Mouse (Mus musculus): ENCODE data around the gene Smco2. TPM values are rescaled to one million over a fixed set of nuclear protein-coding genes. Genes with fewer than 3 reads are reported as not detected.

Gene Smco2
- polyA plus RNA-seq, 1 experiment from 2014 or later = not detected

GRCm38 (mm10) chr6:146834342-146834741 is 15.6 kb upstream of the Smco2 start:
- CTCF ChIA-PET = interaction anchor here (0.8 to 3.1 kb wide), 18 partner anchors 9 to 181 kb away, joined by 3 to 29 read pairs (median 6); partner anchors contain the start of gene Smco2
- TF ChIP-seq CTCF (IDR thresholded peaks at IDR 0.05) = no peak
- ATAC-seq (no peak), DNase-seq (ENCODE audit: low read depth, low spot score) (no peak)
- no peaks in the 10 kb centered on the region for H3K27me3 ChIP-seq
- POLR2A ChIA-PET = no interaction called here
- in situ Hi-C loops (cut with MboI; ENCODE audit: low pct_unique_long_range_greater_than_20kb) = loop anchor here (25.0 kb wide), 1 partner anchor 403 kb away; no protein-coding TSS in a partner anchor

- POLR2A ChIA-PET = no interaction called here
- no peak for TF ChIP-seq CTCF (IDR thresholded peaks at IDR 0.05)
- in situ Hi-C loops (cut with MboI; ENCODE audit: low pct_unique_long_range_greater_than_20kb) = loop anchor here (5.0 to 25.0 kb wide), 3 partner anchors 37 to 402 kb away; no protein-coding TSS in a partner anchor
- ATAC-seq (no peak), DNase-seq (ENCODE audit: low read depth, low spot score) (no peak)
- CTCF ChIA-PET = interaction anchor here (1.2 to 3.1 kb wide), 3 partner anchors 11 to 159 kb away, joined by 3 to 15 read pairs (median 3); no protein-coding TSS in a partner anchor
- H3K27me3 ChIP-seq = no peaks in the 10 kb centered on the region
Measured at GRCm38 (mm10) chr6:146835784-146836183, 14.1 kb upstream of the Smco2 start.

GRCm38 (mm10) chr6:146837316-146837715 is 12.6 kb upstream of the Smco2 start:
- DNase-seq (ENCODE audit: low read depth, low spot score) = no peak
- no peak for ATAC-seq
- ChIA-PET CTCF (interaction anchor here (1.4 to 1.7 kb wide), 2 partner anchors 150 to 157 kb away, joined by 3 to 5 read pairs; no protein-coding TSS in a partner anchor), POLR2A (no interaction called here)
- H3K27me3 ChIP-seq = no peaks in the 10 kb centered on the region
- TF ChIP-seq CTCF (IDR thresholded peaks at IDR 0.05) = no peak
- in situ Hi-C loops (cut with MboI; ENCODE audit: low pct_unique_long_range_greater_than_20kb) = loop anchor here (5.0 to 25.0 kb wide), 3 partner anchors 35 to 400 kb away; no protein-coding TSS in a partner anchor

GRCm38 (mm10) chr6:146838366-146838765 is 11.5 kb upstream of the Smco2 start:
- TF ChIP-seq CTCF (IDR thresholded peaks at IDR 0.05) = no peak
- CTCF ChIA-PET = interaction anchor here (1.3 to 1.7 kb wide), 4 partner anchors 11 to 158 kb away, joined by 3 to 6 read pairs (median 5); partner anchors contain the start of gene Smco2
- in situ Hi-C loops (cut with MboI; ENCODE audit: low pct_unique_long_range_greater_than_20kb) = loop anchor here (5.0 to 25.0 kb wide), 3 partner anchors 34 to 399 kb away; no protein-coding TSS in a partner anchor
- POLR2A ChIA-PET = no interaction called here
- DNase-seq (ENCODE audit: low read depth, low spot score) (no peak), ATAC-seq (no peak)
- H3K27me3 ChIP-seq = no peaks in the 10 kb centered on the region

GRCm38 (mm10) chr6:146838863-146839262 is 11.0 kb upstream of the Smco2 start:
- no peak for DNase-seq (ENCODE audit: low read depth, low spot score)
- CTCF ChIA-PET = interaction anchor here (1.3 to 1.7 kb wide), 4 partner anchors 11 to 157 kb away, joined by 3 to 6 read pairs (median 4); partner anchors contain the start of gene Smco2
- TF ChIP-seq CTCF (IDR thresholded peaks at IDR 0.05) = no peak
- in situ Hi-C loops (cut with MboI; ENCODE audit: low pct_unique_long_range_greater_than_20kb) = loop anchor here (5.0 to 25.0 kb wide), 3 partner anchors 33 to 398 kb away; no protein-coding TSS in a partner anchor
- no peak for ATAC-seq
- no peaks in the 10 kb centered on the region for H3K27me3 ChIP-seq
- POLR2A ChIA-PET = no interaction called here

GRCm38 (mm10) chr6:146844867-146845266 is 5.0 kb upstream of the Smco2 start:
- in situ Hi-C loops (cut with MboI; ENCODE audit: low pct_unique_long_range_greater_than_20kb) = loop anchor here (25.0 kb wide), 1 partner anchor 392 kb away; no protein-coding TSS in a partner anchor
- DNase-seq (ENCODE audit: low read depth, low spot score) (no peak), ATAC-seq (no peak)
- ChIA-PET CTCF (interaction anchor here (1.8 to 2.0 kb wide), 2 partner anchors 11 to 150 kb away, joined by 5 to 6 read pairs; no protein-coding TSS in a partner anchor), POLR2A (no interaction called here)
- no peaks in the 10 kb centered on the region for H3K27me3 ChIP-seq
- no peak for TF ChIP-seq CTCF (IDR thresholded peaks at IDR 0.05)

- ChIA-PET POLR2A (no interaction called here), CTCF (interaction anchor here (1.4 to 2.1 kb wide), 4 partner anchors 12 to 149 kb away, joined by 4 to 7 read pairs (median 6); no protein-coding TSS in a partner anchor)
- DNase-seq (ENCODE audit: low read depth, low spot score) (no peak), ATAC-seq (no peak)
- no peak for TF ChIP-seq CTCF (IDR thresholded peaks at IDR 0.05)
- in situ Hi-C loops (cut with MboI; ENCODE audit: low pct_unique_long_range_greater_than_20kb) = loop anchor here (25.0 kb wide), 1 partner anchor 392 kb away; no protein-coding TSS in a partner anchor
- no peaks in the 10 kb centered on the region for H3K27me3 ChIP-seq
Measured at GRCm38 (mm10) chr6:146845347-146845746, 4.6 kb upstream of the Smco2 start.

GRCm38 (mm10) chr6:146845961-146846750 is 3.7 kb upstream of the Smco2 start:
- ChIA-PET POLR2A (no interaction called here), CTCF (interaction anchor here (1.4 to 2.1 kb wide), 4 partner anchors 13 to 149 kb away, joined by 4 to 7 read pairs (median 6); no protein-coding TSS in a partner anchor)
- H3K27me3 ChIP-seq = no peaks in the 10 kb centered on the region
- no peak for DNase-seq (ENCODE audit: low read depth, low spot score)
- no peak for ATAC-seq
- in situ Hi-C loops (cut with MboI; ENCODE audit: low pct_unique_long_range_greater_than_20kb) = loop anchor here (25.0 kb wide), 1 partner anchor 391 kb away; no protein-coding TSS in a partner anchor
- no peak for TF ChIP-seq CTCF (IDR thresholded peaks at IDR 0.05)

- in situ Hi-C loops (cut with MboI; ENCODE audit: low pct_unique_long_range_greater_than_20kb) = loop anchor here (25.0 kb wide), 1 partner anchor 390 kb away; no protein-coding TSS in a partner anchor
- TF ChIP-seq CTCF (IDR thresholded peaks at IDR 0.05) = no peak
- POLR2A ChIA-PET = no interaction called here
- no peak for DNase-seq (ENCODE audit: low read depth, low spot score)
- no peak for ATAC-seq
- CTCF ChIA-PET = interaction anchor here (1.0 to 2.1 kb wide), 2 partner anchors 32 to 156 kb away, joined by 3 to 7 read pairs; no protein-coding TSS in a partner anchor
- H3K27me3 ChIP-seq = no peaks in the 10 kb centered on the region
Measured at GRCm38 (mm10) chr6:146847402-146847801, 2.5 kb upstream of the Smco2 start.

GRCm38 (mm10) chr6:146848281-146848680 is 1.6 kb upstream of the Smco2 start:
- H3K27me3 ChIP-seq = no peaks in the 10 kb centered on the region
- no peak for DNase-seq (ENCODE audit: low read depth, low spot score)
- ATAC-seq = no peak
- ChIA-PET POLR2A (no interaction called here), CTCF (no interaction called here)
- no peak for TF ChIP-seq CTCF (IDR thresholded peaks at IDR 0.05)
- in situ Hi-C loops (cut with MboI; ENCODE audit: low pct_unique_long_range_greater_than_20kb) = loop anchor here (25.0 kb wide), 1 partner anchor 389 kb away; no protein-coding TSS in a partner anchor
